Mouse (Mus musculus): ENCODE data around the gene Olfr749.
"Not testable (repeated sequence)": the region's sequence is repeated elsewhere in the genome, so short reads cannot be mapped to it uniquely, and the experiment has no call there.

The Olfr749 gene

DNA sequence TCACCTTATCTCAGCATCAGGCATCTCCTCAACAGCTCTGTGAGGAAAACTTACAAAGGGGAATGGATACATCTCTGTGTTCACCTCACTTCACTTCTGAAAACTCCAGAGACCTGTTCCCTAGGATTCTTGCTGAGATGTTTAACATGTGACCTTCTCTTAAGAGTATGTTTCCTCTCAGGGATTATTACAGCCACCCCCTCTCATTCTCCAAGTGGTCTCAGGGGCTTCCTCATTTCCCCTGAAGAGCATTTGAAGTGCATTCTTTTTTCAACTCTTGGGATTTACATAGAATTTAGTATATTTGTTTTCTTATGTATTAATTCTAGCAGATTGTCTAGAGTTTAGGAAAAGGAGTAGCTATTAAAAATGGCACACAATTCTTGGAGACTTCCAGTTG, at the start of gene Olfr749:
Gene Olfr749 (minus strand): TSS at position 101 of the 400 bp plus-strand sequence.
- DNase-seq (ENCODE audit: low read depth, low spot score): no peak

DNA sequence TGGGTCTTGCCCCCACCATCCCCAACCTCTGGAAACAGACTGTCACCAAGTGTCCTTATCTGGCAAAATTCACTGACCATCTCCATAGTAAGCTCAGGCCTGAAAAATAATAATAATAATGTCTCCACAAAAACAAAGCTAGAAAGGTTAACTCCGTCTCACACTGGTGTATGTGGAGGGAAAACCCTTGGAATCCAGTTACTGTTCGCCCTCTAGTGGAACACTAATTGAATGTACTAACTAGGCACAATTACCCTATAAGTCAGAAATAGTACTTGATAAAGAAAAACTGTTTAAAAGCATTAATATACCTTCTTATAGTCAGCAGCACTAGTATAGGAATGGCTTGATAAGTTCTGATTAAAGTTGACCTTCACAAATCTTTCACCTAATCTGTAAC, 43.3 kb upstream of the Olfr749 start:
- peak; percentile 18 for DNase-seq (ENCODE audit: low read depth, low spot score)

DNA sequence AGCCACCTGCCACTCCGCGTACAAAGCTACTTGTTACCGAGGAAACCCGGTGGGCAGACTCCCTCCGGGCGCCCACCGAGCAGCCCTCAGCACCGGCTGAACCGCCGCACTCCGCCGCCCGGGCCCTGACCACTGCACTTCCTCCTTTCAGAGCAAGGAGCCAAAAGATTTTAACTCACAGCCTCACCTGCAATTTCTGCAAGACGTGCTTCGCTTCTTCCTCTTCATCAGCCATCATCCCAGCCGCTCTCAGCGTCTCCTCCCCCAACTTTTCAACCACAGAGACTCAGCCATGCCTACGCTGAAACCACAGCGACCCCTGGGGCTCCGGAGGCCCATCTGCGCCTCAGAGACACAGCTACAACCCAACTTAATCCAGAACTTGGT, 40.4 kb upstream of the Olfr749 start, which contains the start of gene Ttc5:
Gene Ttc5 (minus strand): TSS at position 269 of the 387 bp plus-strand sequence.
- DNase-seq (ENCODE audit: low read depth, low spot score): peak; percentile 93

DNA sequence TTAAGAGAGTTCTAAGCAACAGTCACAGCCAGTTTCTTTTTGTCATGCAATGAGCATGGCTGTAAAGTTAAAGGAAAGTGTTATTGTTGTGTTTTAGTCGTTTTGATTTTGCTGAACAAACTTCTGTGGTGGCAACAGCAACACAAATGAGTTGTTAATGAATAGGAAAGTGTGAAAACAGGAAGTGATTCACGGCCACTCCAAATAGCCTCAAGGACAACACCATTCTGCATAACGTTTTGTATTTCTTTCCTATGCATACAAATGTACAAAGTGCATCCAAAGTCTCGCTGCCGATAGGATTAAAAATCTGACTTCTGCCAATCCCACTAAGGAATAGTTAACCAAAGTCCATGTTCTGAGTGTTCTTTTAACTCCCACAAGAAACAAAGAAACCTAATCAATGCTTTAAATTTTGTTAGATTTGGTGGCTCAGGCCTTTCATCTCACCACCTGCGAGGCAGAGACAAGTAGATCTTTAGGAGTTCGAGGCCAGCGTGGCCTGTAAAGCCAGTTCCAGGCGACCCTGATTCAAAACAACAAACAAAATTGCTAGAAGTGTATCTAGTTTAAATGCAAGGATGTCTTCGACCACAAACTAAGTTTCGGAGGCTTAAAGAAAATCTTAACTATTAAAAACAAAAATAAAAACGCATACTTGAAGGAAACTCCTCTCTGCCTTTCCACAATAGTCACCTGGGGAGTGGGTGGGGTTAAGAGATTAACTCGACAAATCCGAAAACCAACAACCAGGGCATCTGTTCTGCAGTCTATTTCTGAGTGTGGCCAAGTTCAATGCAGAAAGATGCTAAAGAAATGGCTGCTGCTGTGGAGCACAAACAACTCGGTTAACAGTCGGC, 39.7 kb upstream of the Olfr749 start:
- no peak for DNase-seq (ENCODE audit: low read depth, low spot score)

DNA sequence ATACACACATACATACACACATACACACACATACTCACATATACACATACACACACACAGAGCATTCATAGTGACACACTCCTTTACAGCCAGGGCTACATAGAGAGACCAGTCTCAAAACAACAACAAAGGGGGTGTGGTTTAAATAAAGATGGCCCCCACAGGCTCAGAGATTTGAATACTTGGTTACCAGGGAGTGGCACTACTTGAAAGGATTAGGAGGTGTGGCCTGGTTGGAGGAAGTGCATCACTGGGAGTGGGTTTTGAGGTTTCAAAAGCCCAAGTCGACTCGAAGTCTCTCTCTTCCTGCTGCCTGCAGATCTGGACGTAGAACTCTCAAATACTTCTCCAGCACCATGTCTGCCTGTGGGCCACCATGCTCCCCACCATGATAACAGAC, 37.3 kb upstream of the Olfr749 start:
- DNase-seq (ENCODE audit: low read depth, low spot score): no peak

DNA sequence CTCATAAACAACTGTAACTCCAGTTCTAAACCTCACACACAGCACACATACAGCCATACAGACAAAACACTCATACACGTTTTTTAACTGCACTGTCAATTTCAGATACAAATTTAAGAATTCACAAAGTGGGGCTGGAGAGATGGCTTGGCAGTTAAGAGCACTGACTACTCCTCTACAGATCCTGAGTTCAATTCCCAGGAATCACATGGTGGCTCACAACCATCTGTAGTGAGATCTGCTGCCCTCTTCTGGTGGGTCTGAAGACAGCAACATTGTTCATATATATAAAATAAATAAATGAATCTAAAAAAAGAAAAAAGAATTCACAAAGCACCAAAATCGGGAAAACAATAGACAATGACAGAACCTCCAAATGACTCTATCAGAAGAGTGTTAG, 26.4 kb upstream of the Olfr749 start:
- DNase-seq (ENCODE audit: low read depth, low spot score): no peak

DNA sequence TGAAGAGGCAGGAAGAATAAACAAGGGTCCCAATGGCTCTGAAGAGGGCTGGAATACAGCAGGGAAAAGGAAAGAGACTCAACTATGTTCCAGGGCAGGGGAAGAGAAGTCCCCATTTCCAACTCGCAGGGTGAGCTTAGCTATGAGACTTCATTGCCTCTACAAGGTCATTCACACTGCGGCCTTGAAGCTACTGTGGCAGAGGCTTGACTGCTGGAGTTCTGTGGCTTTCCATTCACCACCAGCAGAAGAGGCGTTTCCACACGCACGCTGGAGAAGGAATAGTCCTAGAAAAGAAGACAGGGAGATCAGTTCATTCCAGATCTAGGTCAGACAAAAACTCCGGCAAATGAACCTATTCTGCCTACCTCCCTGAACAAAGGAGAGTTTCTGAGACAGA, 20.8 kb upstream of the Olfr749 start:
- DNase-seq (ENCODE audit: low read depth, low spot score): no peak

DNA sequence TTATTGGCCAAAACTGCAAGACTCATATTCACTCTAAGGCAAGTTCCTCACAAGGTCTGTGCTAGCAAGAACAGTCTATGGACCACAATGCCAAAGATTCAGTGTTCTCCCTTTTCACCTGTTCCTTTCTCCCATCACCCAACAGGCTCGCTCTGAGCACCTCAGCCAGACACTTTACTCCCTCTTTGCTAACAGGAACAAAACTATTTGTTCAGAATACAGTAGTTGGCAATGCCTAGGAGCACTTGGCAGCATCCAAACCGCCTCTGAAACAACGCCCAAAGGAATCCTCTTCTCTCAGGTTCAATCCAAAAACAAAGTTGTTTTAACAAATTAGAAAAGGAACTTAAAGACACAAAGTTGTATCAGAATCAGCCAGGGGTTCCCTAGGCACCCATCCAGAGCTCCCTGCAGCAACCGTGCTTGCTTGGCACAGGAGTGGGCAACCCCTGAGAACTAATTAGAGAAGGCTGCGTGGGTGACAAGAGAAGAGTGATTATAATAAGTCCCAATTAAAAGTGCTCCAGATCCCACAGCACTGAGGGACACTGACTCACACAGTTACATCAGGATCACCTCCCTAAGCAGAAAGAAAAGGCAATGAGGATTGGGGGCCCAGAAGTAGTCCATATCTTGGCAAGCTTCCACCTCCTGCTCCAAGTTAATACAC, 13.7 kb upstream of the Olfr749 start:
- no peak for DNase-seq (ENCODE audit: low read depth, low spot score)

DNA sequence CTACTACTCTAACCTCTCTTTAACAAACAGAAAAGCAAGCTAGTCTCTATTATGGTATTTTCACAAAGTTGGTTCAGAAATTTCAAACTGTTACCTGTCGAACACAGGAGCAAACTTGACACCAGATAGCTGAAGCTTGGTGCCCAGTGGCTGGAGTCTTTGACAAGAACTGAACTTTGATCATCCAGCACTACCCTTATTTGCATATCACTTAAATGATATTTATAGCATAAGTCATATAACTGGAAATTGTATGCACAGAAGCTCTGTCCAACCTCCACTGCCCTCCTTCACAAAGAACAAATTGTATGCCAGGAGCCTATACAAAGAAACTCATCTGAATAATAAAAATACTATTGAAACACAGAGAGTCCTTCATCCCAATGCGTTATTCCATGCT, 3.3 kb downstream of the Olfr749 start:
- DNase-seq (ENCODE audit: low read depth, low spot score): no peak

DNA sequence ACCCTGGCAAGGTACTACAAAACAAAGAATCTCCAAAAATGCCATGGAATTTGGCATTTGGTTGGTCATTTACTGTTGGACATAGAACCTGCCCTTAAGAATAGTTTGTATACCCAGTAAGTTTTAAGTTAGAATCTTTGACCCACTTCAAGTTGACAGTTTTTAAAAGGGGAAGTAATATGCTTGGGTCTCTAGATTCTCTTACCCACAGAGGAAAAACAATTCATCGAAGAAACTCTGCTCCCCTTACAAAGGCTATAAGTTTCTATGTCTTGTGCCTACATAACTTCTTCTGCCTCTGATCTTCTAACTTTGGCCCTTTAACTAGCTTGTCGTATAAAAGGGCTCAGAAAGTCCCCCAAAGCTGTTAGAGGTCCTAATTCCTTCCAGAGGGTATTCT, 4.6 kb downstream of the Olfr749 start:
- no peak for DNase-seq (ENCODE audit: low read depth, low spot score)

DNA sequence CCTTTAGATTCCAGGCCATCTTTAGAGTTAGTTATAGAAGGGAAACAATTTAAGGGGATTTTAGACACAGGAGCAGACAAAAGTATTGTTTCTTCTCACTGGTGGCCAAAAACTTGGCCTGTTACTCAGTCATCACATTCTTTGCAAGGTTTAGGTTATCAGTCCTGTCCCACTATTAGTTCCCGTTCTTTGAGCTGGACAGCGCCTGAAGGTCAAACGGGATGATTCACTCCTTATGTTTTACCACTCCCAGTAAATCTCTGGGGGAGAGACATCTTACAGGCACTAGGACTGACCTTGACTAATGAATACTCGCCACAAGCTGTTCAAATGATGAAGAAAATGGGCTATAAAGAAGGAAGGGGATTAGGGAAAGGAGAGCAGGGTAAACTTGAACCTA, 22.5 kb downstream of the Olfr749 start:
- not testable (repeated sequence) for DNase-seq (ENCODE audit: low read depth, low spot score)

DNA sequence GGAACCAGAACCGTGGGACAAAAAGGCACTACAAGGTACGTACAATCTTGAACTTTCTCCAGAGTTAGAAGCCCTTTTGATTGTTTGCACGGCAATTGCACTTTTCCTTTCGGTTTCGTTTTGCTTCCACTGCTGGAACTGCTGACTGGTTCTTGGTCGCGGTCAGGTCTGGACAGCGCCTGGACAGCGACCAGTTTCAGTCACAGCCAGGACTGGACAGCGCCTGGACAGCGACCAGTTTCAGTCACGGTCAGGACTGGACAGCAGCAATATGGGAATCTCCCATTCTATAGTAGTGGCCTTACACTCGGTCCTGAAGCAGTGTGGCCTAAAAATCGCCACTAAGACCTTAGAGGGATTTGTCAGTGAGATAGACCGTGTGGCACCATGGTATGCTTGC, 25.0 kb downstream of the Olfr749 start:
- DNase-seq (ENCODE audit: low read depth, low spot score): peak; percentile 8

DNA sequence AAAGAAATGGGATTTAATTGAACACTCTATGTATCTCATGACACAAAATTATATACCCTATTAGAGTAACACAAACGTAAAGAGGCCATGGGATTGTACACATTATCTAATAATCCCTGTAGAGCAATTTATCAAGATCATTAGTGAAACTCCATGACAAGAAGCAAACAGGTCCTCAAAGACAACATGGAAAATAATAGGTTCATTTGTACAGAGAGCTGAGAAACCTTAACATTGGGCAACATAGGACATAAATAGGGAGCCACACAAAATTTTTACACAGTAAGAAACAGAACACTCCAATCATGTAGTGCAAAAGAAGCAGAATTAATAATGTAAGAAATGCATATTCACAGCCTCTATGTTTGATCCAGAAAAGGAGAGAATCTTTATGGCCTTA, 37.8 kb downstream of the Olfr749 start, which contains the start of gene Olfr748:
Gene Olfr748 (plus strand): TSS at position 301 of the 400 bp plus-strand sequence.
- no peak for DNase-seq (ENCODE audit: low read depth, low spot score)

DNA sequence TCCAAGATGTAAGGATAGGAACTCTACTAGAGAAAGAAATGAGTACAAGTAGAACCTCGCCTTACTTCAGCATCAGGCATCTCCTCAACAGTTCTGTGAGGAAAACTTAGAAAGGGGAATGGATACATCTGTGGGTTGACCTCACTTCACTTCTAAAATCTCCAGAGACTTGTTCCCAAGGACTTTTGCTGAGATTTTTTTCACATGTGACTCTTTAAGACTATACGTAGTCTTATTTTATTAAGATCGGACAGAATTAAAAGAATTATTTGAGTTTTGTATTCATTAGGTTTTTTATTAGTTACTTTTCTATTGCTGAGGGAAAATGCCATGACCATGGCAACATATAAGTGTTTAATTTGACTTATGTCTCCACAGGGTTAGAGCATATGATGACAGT, 51.8 kb downstream of the Olfr749 start, which contains the start of gene Olfr747:
Gene Olfr747 (minus strand): TSS at position 101 of the 400 bp plus-strand sequence.
- DNase-seq (ENCODE audit: low read depth, low spot score): no peak

Data from forelimb bud, embryonic 11.5 days (tissue).